Mouse (Mus musculus) myocyte (in vitro differentiated cells): ENCODE measurements around the gene Pdlim5. TPM values are rescaled to one million over a fixed set of nuclear protein-coding genes. Genes with fewer than 3 reads are reported as not detected.

Experiments
- H3K27me3 ChIP-seq: one replicate; pipeline ENCODE4 v1.6.1; 2011; ENCODE audit not compliant: control insufficient read depth, insufficient read depth, insufficient read length
- H3K36me3 ChIP-seq: one replicate; pipeline ENCODE4 v1.6.1; 2011; ENCODE audit not compliant: control insufficient read depth, insufficient read depth
- H3K4me2 ChIP-seq: one replicate; pipeline ENCODE4 v1.6.1; 2011; ENCODE audit warnings: low read depth, control low read depth
- H3K4me3 ChIP-seq: one replicate; pipeline ENCODE4 v1.5.1; 2011; ENCODE audit warnings: mild to moderate bottlenecking, control low read depth, moderate library complexity
- H3K79me2 ChIP-seq: one replicate; pipeline ENCODE4 v1.6.1; 2011; ENCODE audit not compliant: control insufficient read depth, insufficient read depth
- H3ac ChIP-seq: one replicate; pipeline ENCODE4 v1.6.1; 2011; ENCODE audit not compliant: control insufficient read depth, insufficient read length
- CEBPB ChIP-seq: IDR thresholded peaks from 2 replicates; pipeline ENCODE4 v1.6.1; 2011; ENCODE audit warnings: mild to moderate bottlenecking, moderate library complexity; ENCODE audit not compliant: poor library complexity, insufficient read depth, severe bottlenecking
- E2F4 ChIP-seq: IDR thresholded peaks from one replicate; pipeline ENCODE4 v1.6.1; 2011; ENCODE audit warnings: mild to moderate bottlenecking, control low read depth, moderate library complexity; ENCODE audit not compliant: insufficient read depth
- MAX ChIP-seq: IDR thresholded peaks from one replicate; pipeline ENCODE4 v1.6.1; 2011; ENCODE audit warnings: low read depth, mild to moderate bottlenecking, control low read depth
- MYOD1 ChIP-seq, 3 experiments: IDR thresholded peaks; one replicate each; pipeline ENCODE4 v1.6.1; 2011; ENCODE audit warnings: control low read depth in 2 of 3, low read depth in 2 of 3, mild to moderate bottlenecking in 2 of 3, moderate library complexity in 1 of 3; ENCODE audit not compliant: insufficient read length in 2 of 3, control insufficient read depth in 1 of 3
- MYOG ChIP-seq, 3 experiments: IDR thresholded peaks; one replicate each; pipeline ENCODE4 v1.6.1; 2011; ENCODE audit warnings: control low read depth in 2 of 3, low read depth in 2 of 3, mild to moderate bottlenecking in 2 of 3; ENCODE audit not compliant: insufficient read length in 2 of 3, control insufficient read depth in 1 of 3, insufficient read depth in 1 of 3
- POLR2A ChIP-seq: IDR thresholded peaks from one replicate; pipeline ENCODE4 v1.6.1; 2011; ENCODE audit warnings: low read depth, mild to moderate bottlenecking, control low read depth, moderate library complexity; ENCODE audit not compliant: insufficient read length
- POLR2AphosphoS2 ChIP-seq: IDR thresholded peaks from one replicate; pipeline ENCODE4 v1.6.1; 2011; ENCODE audit warnings: low read depth, control low read depth; ENCODE audit not compliant: insufficient read length
- REST ChIP-seq: IDR thresholded peaks from one replicate; pipeline ENCODE4 v1.6.1; 2011; ENCODE audit warnings: mild to moderate bottlenecking, control low read depth, moderate library complexity; ENCODE audit not compliant: insufficient read depth, insufficient read length
- SRF ChIP-seq: IDR thresholded peaks from one replicate; pipeline ENCODE4 v1.6.1; 2011; ENCODE audit warnings: low read depth; ENCODE audit not compliant: control insufficient read depth, insufficient read length
- TCF12 ChIP-seq: IDR thresholded peaks from one replicate; pipeline ENCODE4 v1.6.1; 2011; ENCODE audit warnings: mild to moderate bottlenecking, control low read depth; ENCODE audit not compliant: poor library complexity, insufficient read depth, severe bottlenecking
- TCF3 ChIP-seq: IDR thresholded peaks from one replicate; pipeline ENCODE4 v1.6.1; 2011; ENCODE audit warnings: low read depth, control low read depth; ENCODE audit not compliant: insufficient read length
- USF1 ChIP-seq: IDR thresholded peaks from one replicate; pipeline ENCODE4 v1.6.1; 2011; ENCODE audit warnings: low read depth, mild to moderate bottlenecking, control low read depth, moderate library complexity
- polyA plus RNA-seq: library from polyadenylated mRNA; unstranded; fragments of >200 nt; fragmentation: generic; extraction: Trizol; gene quantifications from one replicate; pipeline ENCODE4 v1.2.1, GENCODE M21; 2012; ENCODE audit warnings: missing spikeins

The Pdlim5 gene
- polyA plus RNA-seq, 1 experiment, result 63.4 TPM

DNA sequence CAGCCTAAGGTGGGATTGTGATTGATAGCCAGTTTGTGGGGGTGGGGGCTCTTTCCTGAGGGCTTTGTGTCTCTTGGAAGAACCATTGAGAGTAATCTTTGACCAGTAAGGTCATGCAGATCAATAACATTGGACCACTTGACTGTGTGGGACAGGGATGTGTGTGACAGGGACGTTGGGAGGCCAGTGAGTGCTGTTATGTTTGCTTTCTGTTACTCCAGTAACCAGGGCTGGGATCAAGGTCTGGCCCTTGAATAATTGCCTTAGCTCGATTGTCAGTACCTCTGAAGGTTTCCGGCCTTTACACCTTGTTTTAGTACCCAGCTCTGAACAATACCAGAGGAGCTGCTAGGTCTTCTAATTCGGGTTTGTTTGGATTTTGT is 39.3 kb upstream of the Pdlim5 start:
- Histone ChIP-seq H3K4me2 (no peak overlapping the region), H3ac (no peak overlapping the region), H3K36me3 (no peaks in the 10 kb centered on the region), H3K79me2 (no peaks in the 10 kb centered on the region), H3K4me3 (no peak overlapping the region), H3K27me3 (no peaks in the 10 kb centered on the region)
- no peak for TF ChIP-seq POLR2AphosphoS2
- no peak for TF ChIP-seq POLR2A
- TF ChIP-seq SRF, result no peak
- no peak for TF ChIP-seq MYOG (IDR thresholded peaks at IDR 0.05; ENCODE audit: control insufficient read depth in 1 of 3, insufficient read depth in 1 of 3, insufficient read length in 2 of 3, low read depth in 2 of 3)
- TF ChIP-seq REST, result no peak
- TF ChIP-seq TCF3, result no peak
- TF ChIP-seq TCF12, result no peak
- no peak for TF ChIP-seq CEBPB
- no peak for TF ChIP-seq MAX
- no peak for TF ChIP-seq USF1
- TF ChIP-seq E2F4, result no peak
- TF ChIP-seq MYOD1 (IDR thresholded peaks at IDR 0.05; ENCODE audit: control insufficient read depth in 1 of 3, insufficient read length in 2 of 3, low read depth in 2 of 3), result no peak

DNA sequence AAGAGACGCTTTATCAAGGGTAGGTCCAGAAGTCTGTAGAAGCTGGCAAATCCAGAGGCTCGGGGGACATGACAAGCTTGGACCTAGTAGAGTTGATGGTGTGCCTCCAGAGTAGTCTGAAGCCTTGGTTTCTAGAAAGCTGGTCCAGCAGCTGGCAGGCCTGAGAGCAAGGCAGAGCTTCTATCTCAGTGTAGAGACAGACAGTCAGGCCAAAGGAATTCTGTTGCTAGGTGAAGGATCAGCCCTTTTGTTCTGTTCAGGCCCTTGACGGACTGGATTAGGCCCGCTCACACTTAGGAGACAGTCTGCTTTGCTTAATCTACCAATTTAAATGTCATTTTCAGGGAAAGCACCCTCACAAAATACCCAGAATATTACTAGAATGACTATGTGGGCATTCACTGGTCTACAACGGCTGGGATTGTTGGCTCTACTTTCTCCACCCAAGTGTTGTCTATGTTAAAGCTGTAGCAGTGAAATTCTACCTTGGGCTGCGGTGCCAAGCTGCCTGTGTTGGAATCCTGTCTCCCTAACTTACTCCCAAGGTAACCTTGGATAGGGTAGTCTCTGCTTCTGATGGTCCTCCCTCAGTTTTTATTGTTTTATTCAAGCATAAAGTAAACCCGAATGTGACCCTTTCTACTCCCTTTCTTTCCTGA is 38.8 kb upstream of the Pdlim5 start:
- no peak overlapping the region for H3K4me3 ChIP-seq
- H3K27me3 ChIP-seq, result no peaks in the 10 kb centered on the region
- no peak overlapping the region for H3ac ChIP-seq
- H3K36me3 ChIP-seq, result no peaks in the 10 kb centered on the region
- TF ChIP-seq SRF (no peak), MAX (no peak), TCF3 (no peak), REST (no peak), TCF12 (no peak), POLR2A (no peak), CEBPB (no peak), POLR2AphosphoS2 (no peak), USF1 (no peak)
- H3K4me2 ChIP-seq, result no peak overlapping the region
- H3K79me2 ChIP-seq, result no peaks in the 10 kb centered on the region

DNA sequence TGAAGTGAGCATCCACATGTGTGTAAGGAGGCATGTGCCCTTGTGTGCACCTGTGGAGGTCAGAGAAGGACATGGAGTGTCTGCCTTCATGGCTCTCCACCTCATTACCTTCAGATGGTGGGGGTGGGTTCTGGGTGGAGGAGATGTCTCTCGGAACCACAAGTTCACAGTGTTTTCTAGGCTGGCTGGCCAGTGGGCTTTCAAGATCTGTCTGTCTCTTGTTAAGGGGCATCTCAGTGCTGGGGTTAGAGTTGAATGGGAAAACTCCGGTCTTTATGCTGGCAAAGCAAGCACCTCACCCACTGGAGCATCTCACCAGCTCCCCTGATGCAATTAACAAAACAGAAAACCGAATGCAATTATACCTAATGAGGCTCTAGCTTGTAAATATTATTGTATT is 36.0 kb upstream of the Pdlim5 start:
- TF ChIP-seq REST, result no peak
- no peak for TF ChIP-seq POLR2AphosphoS2
- no peak for TF ChIP-seq MYOG (IDR thresholded peaks at IDR 0.05; ENCODE audit: control insufficient read depth in 1 of 3, insufficient read depth in 1 of 3, insufficient read length in 2 of 3, low read depth in 2 of 3)
- no peak for TF ChIP-seq MYOD1 (IDR thresholded peaks at IDR 0.05; ENCODE audit: control insufficient read depth in 1 of 3, insufficient read length in 2 of 3, low read depth in 2 of 3)
- TF ChIP-seq TCF12, result no peak
- Histone ChIP-seq H3K79me2 (no peaks in the 10 kb centered on the region), H3K4me2 (no peak overlapping the region), H3K4me3 (no peak overlapping the region), H3ac (no peak overlapping the region), H3K36me3 (no peaks in the 10 kb centered on the region), H3K27me3 (no peaks in the 10 kb centered on the region)

DNA sequence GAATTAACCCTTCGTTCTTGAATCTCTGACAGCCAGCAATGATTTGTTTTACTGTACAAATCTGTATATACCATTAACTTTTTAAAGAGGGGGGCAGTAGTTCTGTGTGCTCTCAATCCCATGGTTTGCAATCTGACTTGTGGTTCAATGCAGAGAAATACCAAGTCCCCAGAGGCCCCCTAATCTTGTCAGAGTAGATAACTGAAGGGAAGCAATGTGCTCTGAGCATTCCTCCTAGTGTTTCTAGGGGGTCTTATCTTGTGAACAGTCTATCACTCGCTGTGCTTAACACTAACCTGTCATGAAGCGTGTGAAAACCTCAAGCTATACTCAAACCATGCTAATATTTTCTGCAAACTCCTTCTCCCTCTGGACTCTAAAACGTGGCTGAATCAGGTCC is 34.6 kb upstream of the Pdlim5 start:
- H3K4me3 ChIP-seq, result no peak overlapping the region

DNA sequence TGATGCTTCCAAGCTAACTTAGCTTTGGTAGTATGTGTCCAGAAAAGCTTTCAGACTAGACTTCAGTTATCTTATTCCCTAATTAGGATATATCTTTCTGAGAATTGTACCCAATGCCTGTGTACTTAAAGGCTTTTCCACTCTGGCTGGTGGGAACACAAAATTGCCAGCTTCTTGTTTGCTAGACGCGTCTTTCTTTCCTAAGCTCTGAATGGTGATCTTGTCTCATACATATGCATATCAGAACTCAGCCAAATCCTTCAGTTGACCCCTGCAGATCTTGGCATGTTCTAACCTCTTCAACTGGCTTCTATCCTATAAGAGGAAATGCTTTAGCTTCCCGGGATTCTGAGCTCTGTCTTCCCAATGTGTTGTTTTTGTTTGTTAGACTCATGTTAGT is 31.3 kb upstream of the Pdlim5 start:
- Histone ChIP-seq H3K36me3 (no peaks in the 10 kb centered on the region), H3K79me2 (no peaks in the 10 kb centered on the region), H3K27me3 (no peaks in the 10 kb centered on the region), H3K4me3 (no peak overlapping the region), H3K4me2 (no peak overlapping the region), H3ac (no peak overlapping the region)
- TF ChIP-seq USF1, result no peak
- no peak for TF ChIP-seq POLR2A
- TF ChIP-seq MYOD1 (IDR thresholded peaks at IDR 0.05; ENCODE audit: control insufficient read depth in 1 of 3, insufficient read length in 2 of 3, low read depth in 2 of 3), result no peak
- TF ChIP-seq SRF, result no peak
- TF ChIP-seq TCF12, result no peak
- no peak for TF ChIP-seq REST
- TF ChIP-seq CEBPB, result no peak
- TF ChIP-seq E2F4, result no peak
- no peak for TF ChIP-seq MYOG (IDR thresholded peaks at IDR 0.05; ENCODE audit: control insufficient read depth in 1 of 3, insufficient read depth in 1 of 3, insufficient read length in 2 of 3, low read depth in 2 of 3)
- no peak for TF ChIP-seq TCF3
- no peak for TF ChIP-seq POLR2AphosphoS2
- no peak for TF ChIP-seq MAX

More for the DNA sequence above, 34.6 kb upstream of the Pdlim5 start:
- no peak overlapping the region for H3K4me2 ChIP-seq
- TF ChIP-seq SRF (no peak), POLR2AphosphoS2 (no peak), TCF12 (no peak), USF1 (no peak), MYOD1 (IDR thresholded peaks at IDR 0.05; ENCODE audit: control insufficient read depth in 1 of 3, insufficient read length in 2 of 3, low read depth in 2 of 3) (no peak), CEBPB (no peak), MYOG (IDR thresholded peaks at IDR 0.05; ENCODE audit: control insufficient read depth in 1 of 3, insufficient read depth in 1 of 3, insufficient read length in 2 of 3, low read depth in 2 of 3) (no peak), MAX (no peak), TCF3 (no peak), POLR2A (no peak), REST (no peak), E2F4 (no peak)
- H3K79me2 ChIP-seq, result no peaks in the 10 kb centered on the region
- H3ac ChIP-seq, result no peak overlapping the region
- H3K36me3 ChIP-seq, result no peaks in the 10 kb centered on the region
- no peaks in the 10 kb centered on the region for H3K27me3 ChIP-seq
